Mouse (Mus musculus) right cerebral cortex, adult 18-20 months (tissue): ENCODE measurements around the gene Rilpl1.
"Not testable (repeated sequence)": the region's sequence is repeated elsewhere in the genome, so short reads cannot be mapped to it uniquely, and the experiment has no call there.

Source experiments
- DNase-seq: peaks from one replicate; pipeline ENCODE4 v3.0.0; 2022; ENCODE audit warnings: mixed read lengths

The Rilpl1 gene

GRCm38 (mm10) chr5:124529191-124529651 is 2.0 kb downstream of the Rilpl1 start:
- no peak for DNase-seq

GRCm38 (mm10) chr5:124528791-124529190 is 2.4 kb downstream of the Rilpl1 start:
- no peak for DNase-seq

GRCm38 (mm10) chr5:124528351-124528750 is 2.8 kb downstream of the Rilpl1 start:
- no peak for DNase-seq

GRCm38 (mm10) chr5:124524943-124525342 is 6.2 kb downstream of the Rilpl1 start:
- no peak for DNase-seq

- no peak for DNase-seq
These were observed 8.2 kb downstream of the Rilpl1 start for GRCm38 (mm10) chr5:124523032-124523431.

- DNase-seq = no peak
These were observed 9.6 kb downstream of the Rilpl1 start for GRCm38 (mm10) chr5:124521588-124521987.

- peak; percentile 91 for DNase-seq
These were observed 12.5 kb downstream of the Rilpl1 start for GRCm38 (mm10) chr5:124518648-124519047.

GRCm38 (mm10) chr5:124515789-124516188 is 15.4 kb downstream of the Rilpl1 start:
- no peak for DNase-seq

- no peak for DNase-seq
These were observed 20.6 kb downstream of the Rilpl1 start for GRCm38 (mm10) chr5:124510536-124511050.

GRCm38 (mm10) chr5:124509742-124510237 is 21.4 kb downstream of the Rilpl1 start:
- DNase-seq = no peak

GRCm38 (mm10) chr5:124509200-124509599 is 22.0 kb downstream of the Rilpl1 start:
- no peak for DNase-seq

- no peak for DNase-seq
These were observed 24.3 kb downstream of the Rilpl1 start for GRCm38 (mm10) chr5:124506731-124507359.

- DNase-seq = no peak
These were observed 26.0 kb downstream of the Rilpl1 start for GRCm38 (mm10) chr5:124505235-124505634.

- DNase-seq = peak; percentile 92
These were observed 27.4 kb downstream of the Rilpl1 start for GRCm38 (mm10) chr5:124503742-124504141.

GRCm38 (mm10) chr5:124501541-124501940 is 29.6 kb downstream of the Rilpl1 start:
- no peak for DNase-seq

GRCm38 (mm10) chr5:124500573-124500972 is 30.6 kb downstream of the Rilpl1 start:
- DNase-seq = peak; percentile 78

GRCm38 (mm10) chr5:124500037-124500436 is 31.2 kb downstream of the Rilpl1 start:
- DNase-seq = not testable (repeated sequence)

- no peak for DNase-seq
These were observed 32.2 kb downstream of the Rilpl1 start for GRCm38 (mm10) chr5:124499001-124499400.

- DNase-seq = no peak
These were observed 32.8 kb downstream of the Rilpl1 start for GRCm38 (mm10) chr5:124498221-124498876.

- DNase-seq = no peak
These were observed 34.3 kb downstream of the Rilpl1 start for GRCm38 (mm10) chr5:124496614-124497514.

GRCm38 (mm10) chr5:124495547-124495946 is 35.6 kb downstream of the Rilpl1 start:
- no peak for DNase-seq

GRCm38 (mm10) chr5:124493455-124493854 is 37.7 kb downstream of the Rilpl1 start:
- no peak for DNase-seq

GRCm38 (mm10) chr5:124492618-124493017 is 38.6 kb downstream of the Rilpl1 start:
- DNase-seq = no peak
